Mouse (Mus musculus): ENCODE measurements around the gene Rarb. TPM values are rescaled to one million over a fixed set of nuclear protein-coding genes. Genes with fewer than 3 reads are reported as not detected.

The Rarb gene
- polyA plus RNA-seq, 1 experiment from 2014 or later: 61.2 TPM

GRCm38 (mm10) chr14:16639153-16639943 lies 179.6 kb downstream of the Rarb start:
- Histone ChIP-seq H3K27me3 (ENCODE audit: control insufficient read depth, insufficient read depth, low read length) (no peaks in the 10 kb centered on the region), H3K9me3 (ENCODE audit: control insufficient read depth, low read length) (peaks cover 4% of the 10 kb centered on the region; the same call in 1 of the 2 replicates), H3K4me2 (ENCODE audit: low read depth) (no peak overlapping the region), H3K27ac (ENCODE audit: low read depth, low read length) (no peak overlapping the region), H3K36me3 (ENCODE audit: control insufficient read depth, insufficient read depth, low read length) (no peaks in the 10 kb centered on the region), H3K4me1 (ENCODE audit: control insufficient read depth, insufficient read depth, low read length) (no peaks in the 10 kb centered on the region), H3K9ac (ENCODE audit: low read length) (no peak overlapping the region), H3K4me3 (ENCODE audit: low read depth, low read length) (no peak overlapping the region)
- ATAC-seq (ENCODE audit: insufficient read depth, low FRiP score, low TSS enrichment) (no peak), DNase-seq (ENCODE audit: low spot score) (no peak)
- 85% methylated on average over 19 of the region's 19 CpGs for WGBS

GRCm38 (mm10) chr14:16613975-16614374 lies 205.0 kb downstream of the Rarb start:
- H3K9me3 ChIP-seq (ENCODE audit: control insufficient read depth, low read length): no peaks in the 10 kb centered on the region
- no peaks in the 10 kb centered on the region for H3K36me3 ChIP-seq (ENCODE audit: control insufficient read depth, insufficient read depth, low read length)
- no peaks in the 10 kb centered on the region for H3K27me3 ChIP-seq (ENCODE audit: control insufficient read depth, insufficient read depth, low read length)
- no peak overlapping the region for H3K27ac ChIP-seq (ENCODE audit: low read depth, low read length)
- H3K4me3 ChIP-seq (ENCODE audit: low read depth, low read length): no peak overlapping the region
- DNase-seq (ENCODE audit: low spot score) (no peak), ATAC-seq (ENCODE audit: insufficient read depth, low FRiP score, low TSS enrichment) (no peak)
- H3K4me1 ChIP-seq (ENCODE audit: control insufficient read depth, insufficient read depth, low read length): no peaks in the 10 kb centered on the region
- no peak overlapping the region for H3K4me2 ChIP-seq (ENCODE audit: low read depth)
- no peak overlapping the region for H3K9ac ChIP-seq (ENCODE audit: low read length)

GRCm38 (mm10) chr14:16605480-16605879 lies 213.5 kb downstream of the Rarb start:
- DNase-seq (ENCODE audit: low spot score) (peak; percentile 15), ATAC-seq (ENCODE audit: insufficient read depth, low FRiP score, low TSS enrichment) (no peak)
- Histone ChIP-seq H3K9me3 (ENCODE audit: control insufficient read depth, low read length) (no peaks in the 10 kb centered on the region), H3K4me3 (ENCODE audit: low read depth, low read length) (no peak overlapping the region), H3K27me3 (ENCODE audit: control insufficient read depth, insufficient read depth, low read length) (no peaks in the 10 kb centered on the region), H3K27ac (ENCODE audit: low read depth, low read length) (no peak overlapping the region), H3K36me3 (ENCODE audit: control insufficient read depth, insufficient read depth, low read length) (no peaks in the 10 kb centered on the region), H3K4me1 (ENCODE audit: control insufficient read depth, insufficient read depth, low read length) (0 out of 2 replicates have a peak, but pooled peaks cover 3% of the 10 kb centered on the region), H3K9ac (ENCODE audit: low read length) (no peak overlapping the region), H3K4me2 (ENCODE audit: low read depth) (no peak overlapping the region)

- Histone ChIP-seq H3K4me2 (ENCODE audit: low read depth) (no peak overlapping the region), H3K9ac (ENCODE audit: low read length) (no peak overlapping the region), H3K4me1 (ENCODE audit: control insufficient read depth, insufficient read depth, low read length) (0 out of 2 replicates have a peak, but pooled peaks cover 3% of the 10 kb centered on the region), H3K27me3 (ENCODE audit: control insufficient read depth, insufficient read depth, low read length) (no peaks in the 10 kb centered on the region), H3K27ac (ENCODE audit: low read depth, low read length) (no peak overlapping the region), H3K36me3 (ENCODE audit: control insufficient read depth, insufficient read depth, low read length) (no peaks in the 10 kb centered on the region), H3K9me3 (ENCODE audit: control insufficient read depth, low read length) (no peaks in the 10 kb centered on the region), H3K4me3 (ENCODE audit: low read depth, low read length) (no peak overlapping the region)
- ATAC-seq (ENCODE audit: insufficient read depth, low FRiP score, low TSS enrichment) (no peak), DNase-seq (ENCODE audit: low spot score) (no peak)
- WGBS: 13% methylated on average over 8 of the region's 8 CpGs
Observed at GRCm38 (mm10) chr14:16604469-16605064, 214.4 kb downstream of the Rarb start.

- ATAC-seq (ENCODE audit: insufficient read depth, low FRiP score, low TSS enrichment): no peak
- Histone ChIP-seq H3K9ac (ENCODE audit: low read length) (no peak overlapping the region), H3K27ac (ENCODE audit: low read depth, low read length) (no peak overlapping the region), H3K4me1 (ENCODE audit: control insufficient read depth, insufficient read depth, low read length) (peaks cover 3% of the 10 kb centered on the region; the same call in 1 of the 2 replicates), H3K4me2 (ENCODE audit: low read depth) (no peak overlapping the region), H3K27me3 (ENCODE audit: control insufficient read depth, insufficient read depth, low read length) (no peaks in the 10 kb centered on the region), H3K36me3 (ENCODE audit: control insufficient read depth, insufficient read depth, low read length) (no peaks in the 10 kb centered on the region), H3K9me3 (ENCODE audit: control insufficient read depth, low read length) (no peaks in the 10 kb centered on the region), H3K4me3 (ENCODE audit: low read depth, low read length) (no peak overlapping the region)
- DNase-seq (ENCODE audit: low spot score): no peak
- 16% methylated on average over 5 of the region's 5 CpGs for whole genome bisulfite sequencing
Observed at GRCm38 (mm10) chr14:16603040-16603590, 215.8 kb downstream of the Rarb start.

- ATAC-seq (ENCODE audit: insufficient read depth, low FRiP score, low TSS enrichment) (no peak), DNase-seq (ENCODE audit: low spot score) (no peak)
- Histone ChIP-seq H3K27ac (ENCODE audit: low read depth, low read length) (no peak overlapping the region), H3K4me3 (ENCODE audit: low read depth, low read length) (no peak overlapping the region), H3K9me3 (ENCODE audit: control insufficient read depth, low read length) (no peaks in the 10 kb centered on the region), H3K27me3 (ENCODE audit: control insufficient read depth, insufficient read depth, low read length) (no peaks in the 10 kb centered on the region), H3K4me2 (ENCODE audit: low read depth) (no peak overlapping the region), H3K36me3 (ENCODE audit: control insufficient read depth, insufficient read depth, low read length) (no peaks in the 10 kb centered on the region), H3K4me1 (ENCODE audit: control insufficient read depth, insufficient read depth, low read length) (no peaks in the 10 kb centered on the region; the same call in 1 of the 2 replicates), H3K9ac (ENCODE audit: low read length) (no peak overlapping the region)
- WGBS: 82% methylated on average over 7 of the region's 7 CpGs
Observed at GRCm38 (mm10) chr14:16599224-16599623, 219.7 kb downstream of the Rarb start.

GRCm38 (mm10) chr14:16598074-16598501 lies 220.9 kb downstream of the Rarb start:
- no peaks in the 10 kb centered on the region for H3K27me3 ChIP-seq (ENCODE audit: control insufficient read depth, insufficient read depth, low read length)
- H3K27ac ChIP-seq (ENCODE audit: low read depth, low read length): no peak overlapping the region
- H3K4me3 ChIP-seq (ENCODE audit: low read depth, low read length): no peak overlapping the region
- H3K4me1 ChIP-seq (ENCODE audit: control insufficient read depth, insufficient read depth, low read length): no peaks in the 10 kb centered on the region; the same call in 1 of the 2 replicates
- no peak overlapping the region for H3K9ac ChIP-seq (ENCODE audit: low read length)
- no peak for DNase-seq (ENCODE audit: low spot score)
- no peaks in the 10 kb centered on the region for H3K36me3 ChIP-seq (ENCODE audit: control insufficient read depth, insufficient read depth, low read length)
- no peaks in the 10 kb centered on the region for H3K9me3 ChIP-seq (ENCODE audit: control insufficient read depth, low read length)
- WGBS: 33% methylated on average over 4 of the region's 4 CpGs
- ATAC-seq (ENCODE audit: insufficient read depth, low FRiP score, low TSS enrichment): no peak
- H3K4me2 ChIP-seq (ENCODE audit: low read depth): no peak overlapping the region

- 79% methylated on average over 4 of the region's 4 CpGs for WGBS
- no peaks in the 10 kb centered on the region for H3K36me3 ChIP-seq (ENCODE audit: control insufficient read depth, insufficient read depth, low read length)
- ATAC-seq (ENCODE audit: insufficient read depth, low FRiP score, low TSS enrichment): no peak
- no peak overlapping the region for H3K9ac ChIP-seq (ENCODE audit: low read length)
- H3K27ac ChIP-seq (ENCODE audit: low read depth, low read length): no peak overlapping the region
- H3K4me3 ChIP-seq (ENCODE audit: low read depth, low read length): no peak overlapping the region
- no peaks in the 10 kb centered on the region for H3K4me1 ChIP-seq (ENCODE audit: control insufficient read depth, insufficient read depth, low read length)
- H3K4me2 ChIP-seq (ENCODE audit: low read depth): no peak overlapping the region
- no peaks in the 10 kb centered on the region for H3K9me3 ChIP-seq (ENCODE audit: control insufficient read depth, low read length)
- H3K27me3 ChIP-seq (ENCODE audit: control insufficient read depth, insufficient read depth, low read length): no peaks in the 10 kb centered on the region
- DNase-seq (ENCODE audit: low spot score): no peak
Observed at GRCm38 (mm10) chr14:16589139-16589538, 229.8 kb downstream of the Rarb start.

GRCm38 (mm10) chr14:16578100-16578499 lies 240.9 kb downstream of the Rarb start:
- H3K4me1 ChIP-seq (ENCODE audit: control insufficient read depth, insufficient read depth, low read length): peaks cover 10% of the 10 kb centered on the region; the same call in 1 of the 2 replicates
- no peak for ATAC-seq (ENCODE audit: insufficient read depth, low FRiP score, low TSS enrichment)
- no peaks in the 10 kb centered on the region for H3K36me3 ChIP-seq (ENCODE audit: control insufficient read depth, insufficient read depth, low read length)
- no peaks in the 10 kb centered on the region for H3K9me3 ChIP-seq (ENCODE audit: control insufficient read depth, low read length)
- DNase-seq (ENCODE audit: low spot score): no peak
- H3K4me2 ChIP-seq (ENCODE audit: low read depth): no peak overlapping the region
- no peaks in the 10 kb centered on the region for H3K27me3 ChIP-seq (ENCODE audit: control insufficient read depth, insufficient read depth, low read length)
- H3K9ac ChIP-seq (ENCODE audit: low read length): no peak overlapping the region
- no peak overlapping the region for H3K4me3 ChIP-seq (ENCODE audit: low read depth, low read length)
- no peak overlapping the region for H3K27ac ChIP-seq (ENCODE audit: low read depth, low read length)

Data from neural tube, embryonic 11.5 days (tissue).